Mouse (Mus musculus) regulatory T cell (primary cell): ENCODE measurements at regions not wholly inside any gene's neighbourhood (a gene's known extent, or its start where the extent isn't known, plus 50 kb on each side); places are given as distances from the start of the nearest gene placed in this dataset.

Experiments used
- in situ Hi-C: fragments of 300-600 bp; cut with MboI, MseI; formaldehyde crosslinking; loops from one replicate; pipeline ENCODE4 v1.15.1; 2025; ENCODE audit warnings: high pct_unique_total_duplicates

DNA sequence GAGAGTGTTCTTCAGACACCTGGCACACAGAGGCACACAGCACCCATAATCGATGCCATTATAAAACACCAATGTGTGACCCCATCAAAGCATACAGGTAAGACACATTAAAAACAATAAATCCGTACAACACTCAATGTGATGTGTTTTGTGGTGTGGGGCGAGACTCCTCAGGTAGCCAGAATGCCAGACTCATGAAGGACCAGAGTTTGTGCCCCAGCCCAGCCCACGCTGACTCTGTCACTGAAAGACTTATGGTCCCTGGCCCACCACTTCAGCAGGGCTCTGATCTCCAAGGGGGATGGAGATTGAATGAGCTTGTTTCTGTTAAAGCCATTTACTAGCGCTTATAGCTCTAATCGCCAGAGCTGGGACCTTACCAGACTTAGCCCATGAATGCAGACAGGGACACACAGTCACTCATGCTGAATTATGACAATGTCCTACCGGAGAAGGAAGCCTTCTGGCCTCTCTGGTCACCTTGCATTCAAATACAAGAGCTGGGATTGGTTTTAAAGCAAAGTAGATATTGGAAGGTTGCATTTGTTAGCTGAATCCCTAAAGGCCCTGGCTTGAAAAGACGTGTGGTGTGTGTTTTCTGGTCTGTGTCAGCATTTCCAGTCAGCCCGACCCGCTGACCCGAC, 112.1 kb upstream of the Cpm start:
- in situ Hi-C loops, result no loop called here

- in situ Hi-C loops, result no loop called here
These were observed 112.8 kb upstream of the Cpm start for GRCm38 (mm10) chr10:117516510-117516909.

GRCm38 (mm10) chr10:117515777-117516501, 113.4 kb upstream of the Cpm start:
- in situ Hi-C loops, result no loop called here

- in situ Hi-C loops, result no loop called here
These were observed 114.3 kb upstream of the Cpm start for GRCm38 (mm10) chr10:117515039-117515438.

- in situ Hi-C loops, result no loop called here
These were observed 115.3 kb upstream of the Cpm start for GRCm38 (mm10) chr10:117513925-117514546.

GRCm38 (mm10) chr10:117512424-117513257, 116.7 kb upstream of the Cpm start:
- in situ Hi-C loops, result no loop called here

DNA sequence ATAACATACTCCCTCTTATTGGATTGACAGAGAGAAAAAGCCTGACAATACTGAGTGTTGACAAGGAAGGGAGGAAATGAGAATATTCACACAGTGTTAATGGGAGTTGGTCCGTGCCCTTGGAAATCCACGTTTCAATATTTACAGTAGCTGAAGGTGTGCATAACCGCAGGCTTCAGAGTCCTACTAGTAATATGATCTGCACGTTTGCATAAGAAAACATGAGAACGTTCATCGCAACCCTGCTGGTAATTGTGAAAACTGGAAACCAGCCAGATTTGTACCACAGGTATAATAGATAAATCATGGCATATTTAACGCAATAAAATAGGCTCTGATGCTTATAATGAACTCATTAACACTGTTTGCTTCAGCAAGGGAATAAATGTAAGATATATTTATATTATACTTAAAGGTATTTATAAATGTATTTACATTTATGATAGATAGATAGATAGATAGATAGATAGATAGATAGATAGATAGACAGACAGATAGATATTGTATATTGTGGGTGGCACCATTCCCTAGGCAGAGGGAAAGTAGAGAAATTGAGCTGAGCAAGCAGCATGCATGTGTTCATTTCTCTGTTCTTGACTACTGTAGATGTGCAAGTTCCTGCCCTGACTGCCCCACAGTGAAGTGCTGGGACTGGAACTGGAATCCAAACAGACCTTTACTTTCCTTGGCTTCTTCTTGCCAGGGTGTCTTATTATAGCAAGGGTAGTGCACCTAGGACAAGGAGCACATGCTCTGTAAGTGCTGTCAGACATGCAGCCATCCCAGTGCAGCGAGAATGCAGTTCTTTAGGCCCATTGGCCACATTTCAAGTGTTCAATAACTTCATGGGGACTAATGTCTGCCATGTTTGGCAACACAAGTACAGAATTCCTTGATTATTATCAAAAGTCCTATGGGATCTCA, 117.6 kb upstream of the Cpm start:
- in situ Hi-C loops, result no loop called here

DNA sequence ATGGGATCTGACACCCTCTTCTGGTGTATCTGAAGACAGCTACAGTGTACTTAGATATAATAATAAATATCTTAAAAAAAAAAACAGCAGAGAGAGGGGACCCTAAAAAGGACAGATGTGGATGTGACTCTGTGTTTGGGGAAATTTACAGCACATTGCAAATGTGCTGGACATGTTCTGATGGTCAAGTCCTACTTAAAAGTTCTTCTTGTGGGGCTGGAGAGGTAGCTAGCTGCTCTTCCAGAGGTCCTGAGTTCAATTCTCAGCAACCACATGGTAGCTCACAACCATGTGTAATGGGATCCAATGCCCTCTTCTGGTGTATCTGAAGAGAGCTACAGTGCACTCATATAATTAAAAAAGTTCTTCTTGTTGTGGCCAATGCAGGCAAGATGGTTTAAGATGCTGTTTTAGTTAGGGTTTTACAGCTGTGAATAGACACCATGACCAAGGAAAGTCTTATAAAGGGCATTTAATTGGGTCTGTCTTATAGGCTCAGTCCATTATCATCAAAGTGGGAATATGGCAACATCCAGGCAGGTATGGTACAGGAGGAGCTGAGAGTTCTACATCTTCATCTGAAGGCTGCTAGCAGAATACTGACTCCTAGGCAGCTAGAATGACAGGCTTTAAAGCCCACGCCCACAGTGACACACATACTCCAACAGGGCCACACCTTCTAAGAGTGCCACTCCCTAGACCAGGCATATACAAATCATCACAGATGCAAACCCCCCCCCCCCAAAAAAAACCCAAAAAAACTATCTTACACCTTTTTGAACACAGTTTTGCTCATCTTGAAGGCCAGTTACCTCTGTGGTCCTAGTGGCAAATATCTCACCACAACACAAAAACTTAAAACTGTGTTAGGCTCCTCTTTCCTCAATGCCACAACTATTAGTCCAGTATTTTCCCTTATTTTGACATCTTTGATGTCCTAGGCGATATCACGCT, 118.5 kb upstream of the Cpm start:
- in situ Hi-C loops, result no loop called here

GRCm38 (mm10) chr10:117510224-117510486, 119.1 kb upstream of the Cpm start:
- in situ Hi-C loops, result no loop called here

DNA sequence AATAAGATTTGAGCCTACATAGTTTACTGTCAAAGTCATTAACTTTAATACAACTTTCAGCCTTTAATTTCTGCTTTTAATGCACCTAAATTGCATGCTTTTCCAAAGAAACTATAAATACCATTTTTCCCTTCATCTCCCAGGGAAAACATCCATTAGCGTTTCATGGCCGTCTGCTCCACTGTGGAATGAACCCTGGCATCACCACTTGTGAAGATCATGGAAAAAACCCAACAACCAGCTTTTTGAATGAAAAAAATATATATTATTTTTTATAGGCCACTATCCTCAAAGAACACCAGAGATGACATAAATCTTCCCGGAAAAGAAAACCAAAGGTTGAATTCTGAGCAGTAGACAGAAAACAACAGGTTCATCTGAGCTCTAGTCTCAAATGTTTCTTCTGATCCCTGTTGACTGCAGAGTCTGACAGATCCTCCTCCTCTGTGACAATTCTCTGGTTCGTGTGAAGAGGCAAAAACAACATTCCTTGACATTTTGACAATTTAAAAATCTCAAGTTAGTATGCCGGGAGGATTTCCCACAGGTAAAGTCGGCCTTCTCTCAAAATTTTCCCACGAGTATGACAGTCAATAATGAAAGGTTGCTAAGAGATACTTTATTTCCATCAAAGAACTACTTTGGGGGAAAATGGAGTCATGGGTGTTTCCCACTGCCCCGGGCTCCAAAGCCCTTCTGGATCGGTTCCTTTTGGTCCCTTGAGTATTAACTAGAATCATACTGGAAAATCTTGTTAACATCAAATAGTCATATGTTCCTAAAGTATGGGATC, 119.7 kb upstream of the Cpm start:
- in situ Hi-C loops, result no loop called here

DNA sequence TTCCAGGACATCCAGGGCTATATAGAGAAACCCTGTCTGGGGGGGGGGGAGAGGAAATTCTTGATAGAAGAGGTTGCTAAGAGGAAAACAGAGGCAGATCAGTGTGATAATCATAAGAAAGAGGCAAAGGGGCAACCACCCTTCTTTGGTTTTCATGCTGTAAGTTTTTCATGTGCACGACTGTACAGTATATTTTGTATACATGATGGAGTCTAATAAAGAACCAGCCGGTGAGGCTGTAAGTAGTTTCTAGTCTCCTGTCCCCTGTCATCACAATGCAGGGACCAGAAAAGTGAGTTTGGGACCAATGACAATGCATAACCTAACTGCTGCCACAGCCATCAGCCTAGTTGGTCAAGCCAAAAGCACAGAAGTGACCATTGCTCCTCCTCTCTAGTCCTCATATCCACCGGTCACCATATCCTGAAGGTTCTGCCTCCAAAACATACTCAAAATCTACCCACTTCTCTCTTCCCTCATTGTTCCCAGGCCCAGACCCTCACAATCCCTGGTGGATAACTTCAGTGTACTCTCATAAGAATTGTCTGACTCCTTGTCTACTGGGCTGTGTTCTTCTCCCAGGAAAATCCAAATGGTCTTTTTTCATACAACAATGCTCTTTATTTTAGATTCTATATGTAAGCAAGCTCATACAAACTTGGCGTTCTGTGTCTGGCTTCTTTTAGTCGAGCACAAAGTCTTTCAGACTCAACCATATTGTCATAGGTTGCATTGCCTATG, 122.9 kb upstream of the Cpm start:
- in situ Hi-C loops, result no loop called here

DNA sequence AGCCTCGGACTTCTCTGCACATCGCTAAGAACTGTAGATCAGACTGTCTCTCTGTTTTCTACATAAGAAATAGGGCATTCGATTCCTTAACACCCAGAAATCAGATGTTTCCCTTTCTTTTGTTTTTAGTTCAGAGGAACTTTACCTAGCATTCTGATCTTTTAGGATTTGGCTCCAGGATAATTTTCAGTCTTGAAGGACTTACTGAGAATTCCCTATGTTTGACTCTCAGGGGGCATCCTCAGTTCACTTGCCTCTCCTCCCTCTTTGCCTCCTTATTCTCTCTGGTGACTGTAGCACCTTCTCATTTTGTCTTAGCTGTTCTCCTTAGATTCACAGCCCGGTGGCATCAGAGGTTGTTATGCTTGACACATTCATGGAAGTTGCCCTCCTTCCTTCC, 123.8 kb upstream of the Cpm start:
- in situ Hi-C loops, result no loop called here

DNA sequence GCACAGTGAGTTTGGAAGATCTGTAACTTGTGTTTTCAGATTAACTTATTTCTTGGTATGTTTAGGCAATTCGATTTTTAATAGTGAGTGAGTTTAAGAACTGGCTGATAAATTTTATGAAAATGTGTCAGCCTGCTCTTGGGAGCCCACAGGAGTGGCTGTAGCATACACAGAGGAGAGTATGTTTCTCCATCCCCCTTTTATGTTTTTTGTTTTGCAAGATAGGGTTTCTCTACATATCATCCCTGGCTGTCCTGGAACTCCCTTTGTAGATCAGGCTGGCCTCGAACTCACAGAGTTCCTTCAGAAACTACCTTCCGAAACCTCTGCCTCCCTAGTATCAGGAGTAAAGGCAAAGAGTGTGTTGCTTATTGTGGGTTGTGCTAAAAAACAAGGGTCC, 124.2 kb upstream of the Cpm start:
- in situ Hi-C loops, result no loop called here

DNA sequence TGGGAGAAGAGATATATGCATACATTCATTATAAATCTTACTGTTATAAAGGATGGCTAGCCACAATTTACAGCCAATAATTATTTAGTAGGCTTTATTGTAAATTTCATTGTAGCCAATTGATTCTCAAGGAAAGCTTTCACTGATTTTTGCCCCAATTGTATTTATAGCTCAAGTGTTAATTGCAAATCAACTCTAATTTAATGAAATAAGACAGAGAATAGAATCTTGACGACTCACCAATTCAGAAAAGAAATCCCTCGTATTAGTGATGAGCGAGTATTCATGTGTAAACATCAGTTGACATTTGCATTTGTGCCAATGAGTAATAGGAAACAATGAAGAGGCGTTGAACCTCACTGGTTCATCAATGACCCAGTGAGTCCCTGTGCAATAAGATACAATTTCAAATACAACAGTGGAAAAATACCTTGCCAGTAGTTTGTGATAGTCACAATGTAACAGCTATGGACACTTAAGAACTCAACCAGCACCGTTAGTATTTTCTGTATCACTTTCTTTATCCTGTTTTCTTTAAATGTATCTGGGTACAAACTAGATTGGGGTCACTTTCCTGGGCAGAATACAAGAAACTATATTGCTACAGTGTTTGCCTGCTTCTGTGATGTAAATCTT, 124.6 kb upstream of the Cpsf6 start:
- in situ Hi-C loops, result no loop called here

DNA sequence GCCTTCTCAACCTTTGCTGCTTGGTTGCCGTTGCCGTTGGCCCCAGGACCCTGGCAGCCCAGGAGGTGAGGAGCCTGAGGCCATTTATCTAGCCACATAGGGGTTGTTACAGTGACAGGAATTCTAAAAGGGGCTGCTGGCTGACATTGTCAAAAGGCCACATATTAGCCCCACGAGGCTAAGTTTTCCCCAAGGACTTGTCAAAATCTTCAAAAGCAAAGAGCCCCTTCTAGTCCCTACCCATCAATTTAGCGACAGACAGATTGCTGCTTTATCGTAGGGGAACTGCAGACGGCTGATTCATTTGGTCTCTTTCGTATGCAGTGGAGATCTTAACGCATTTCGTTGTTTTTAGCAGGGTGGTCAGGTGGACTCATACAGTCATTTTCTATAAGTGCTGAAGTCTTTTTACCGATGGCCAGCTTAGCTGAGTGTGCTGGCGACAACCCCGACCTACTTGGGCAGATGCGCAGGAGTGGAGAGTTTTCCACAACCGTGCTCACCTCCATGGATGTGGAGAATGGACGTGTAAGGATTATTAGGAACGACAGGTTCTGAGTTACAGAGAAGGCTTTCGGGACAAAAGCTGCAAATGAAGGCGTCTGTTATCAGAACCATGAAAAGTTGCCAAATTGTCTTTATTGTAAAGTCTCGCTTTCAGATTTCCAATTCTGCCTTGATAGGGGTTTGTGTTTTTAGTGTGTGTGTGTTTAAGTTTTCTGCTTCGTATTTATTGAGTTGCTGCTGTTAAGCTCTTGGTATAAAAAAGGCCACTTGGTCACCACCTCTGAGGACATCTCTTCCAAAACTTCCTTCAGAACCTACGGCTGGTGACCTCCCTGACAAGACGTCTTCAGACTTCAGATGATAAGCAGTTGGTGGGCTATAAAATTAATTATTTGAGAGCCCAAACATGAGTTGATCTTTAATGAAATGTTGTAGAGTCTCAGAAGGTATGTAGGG, 123.7 kb upstream of the Cpsf6 start:
- in situ Hi-C loops, result no loop called here

- in situ Hi-C loops, result no loop called here
These were observed 122.9 kb upstream of the Cpsf6 start for GRCm38 (mm10) chr10:117502731-117503130.

- in situ Hi-C loops, result no loop called here
These were observed 122.3 kb upstream of the Cpsf6 start for GRCm38 (mm10) chr10:117502135-117502534.
